Mouse (Mus musculus) neural tube, embryonic 13.5 days (tissue): Measurements from ENCODE around the gene Cxcr2. TPM values are rescaled to one million over a fixed set of nuclear protein-coding genes. Genes with fewer than 3 reads are reported as not detected.

Experiments
- ATAC-seq: fragments of 200-750 bp; cut with Nextera tagmentation; 2 replicates; pipeline ENCODE4 v1.8.0; 2017; ENCODE audit warnings: low read depth, mild to moderate bottlenecking, moderate TSS enrichment, moderate library complexity
- H3K27ac ChIP-seq: fragments of 300-500 bp; sonication (generic); replicated peaks from 2 replicates; pipeline ENCODE4 v1.5.1; 2015; ENCODE audit warnings: moderate library complexity, mild to moderate bottlenecking, inconsistent platforms
- H3K27me3 ChIP-seq: fragments of 300-500 bp; sonication (generic); 2 replicates; pipeline ENCODE4 v1.6.1; 2015; ENCODE audit warnings: mild to moderate bottlenecking, inconsistent platforms
- H3K36me3 ChIP-seq: fragments of 300-500 bp; sonication (generic); 2 replicates; pipeline ENCODE4 v1.6.1; 2015; ENCODE audit warnings: mild to moderate bottlenecking, inconsistent platforms
- H3K4me1 ChIP-seq: fragments of 300-500 bp; sonication (generic); replicated peaks from 2 replicates; pipeline ENCODE4 v1.6.1; 2015; ENCODE audit warnings: inconsistent platforms
- H3K4me2 ChIP-seq: fragments of 300-500 bp; sonication (generic); 2 replicates; pipeline ENCODE4 v1.6.1; 2015; ENCODE audit warnings: inconsistent platforms, mild to moderate bottlenecking, moderate library complexity
- H3K4me3 ChIP-seq: fragments of 300-500 bp; sonication (generic); 2 replicates; pipeline ENCODE4 v1.5.1; 2015; ENCODE audit warnings: mild to moderate bottlenecking, inconsistent platforms
- H3K9ac ChIP-seq: fragments of 300-500 bp; sonication (generic); 2 replicates; pipeline ENCODE4 v1.6.1; 2015; ENCODE audit warnings: moderate library complexity, mild to moderate bottlenecking, inconsistent platforms
- H3K9me3 ChIP-seq: fragments of 300-500 bp; sonication (generic); 2 replicates; pipeline ENCODE4 v1.6.1; 2016; ENCODE audit warnings: inconsistent platforms
- WGBS: fragments of 180-500 bp; shearing (Covaris S2); methylation state at CpG from one replicate; pipeline ENCODE4 v1.1.7; 2015; 5-methylcytosine and 5-hydroxymethylcytosine counted together
- polyA plus RNA-seq: library from polyadenylated mRNA; unstranded; fragments of >200 nt; fragmentation: Nextera tagmentation; extraction: Ambion mirVana; gene quantifications from 2 replicates; pipeline ENCODE4 v1.2.1, GENCODE M21; 2015

The Cxcr2 gene
- polyA plus RNA-seq, 1 experiment from 2014 or later, result 0.15 TPM

DNA sequence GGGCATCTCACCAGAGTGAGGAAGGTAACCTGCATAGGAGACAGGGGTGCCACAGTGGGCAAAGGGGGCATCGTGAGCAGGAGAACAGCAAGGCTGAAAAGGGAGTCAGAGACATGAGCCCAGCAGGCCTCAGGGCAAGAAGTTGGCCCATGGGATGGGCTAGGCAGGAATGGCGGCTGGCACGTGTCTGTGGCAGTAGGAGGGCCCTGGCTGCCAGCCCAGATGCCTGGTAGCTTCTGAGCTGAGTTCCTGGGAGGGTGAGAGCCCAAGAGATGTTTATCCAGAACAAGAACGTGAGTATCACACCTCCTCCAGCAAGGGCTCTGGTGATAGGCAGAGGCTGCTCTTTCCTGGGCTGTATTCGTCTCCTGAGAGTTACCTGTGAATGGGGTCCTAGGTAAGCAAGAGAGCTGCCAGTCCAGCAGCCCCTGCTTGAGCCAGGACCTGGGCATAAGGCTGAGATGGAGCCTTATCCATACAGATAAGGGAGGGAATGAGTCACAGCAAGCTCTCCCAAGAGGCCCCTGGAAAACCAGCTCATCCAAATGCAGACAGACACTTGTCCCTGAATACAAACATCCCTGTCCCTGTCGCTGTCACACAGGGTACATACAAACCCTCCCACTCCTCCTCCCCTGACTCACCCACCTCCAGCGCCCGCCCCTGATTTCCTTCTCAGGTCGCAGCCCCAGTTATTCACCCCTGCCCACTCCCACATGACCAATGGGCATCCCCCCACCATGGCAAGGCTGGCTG is 31.8 kb upstream of the Cxcr2 start:
- Histone ChIP-seq H3K9ac (no peak overlapping the region), H3K4me1 (peaks cover 36% of the 10 kb centered on the region), H3K9me3 (no peaks in the 10 kb centered on the region), H3K27ac (peak overlapping the region; percentile 38; the same call in 1 of the 2 replicates), H3K4me3 (no peak overlapping the region), H3K36me3 (no peaks in the 10 kb centered on the region), H3K4me2 (peak overlapping the region; percentile 70; the same call in 1 of the 2 replicates), H3K27me3 (peaks cover 29% of the 10 kb centered on the region)
- ATAC-seq, result no peak; the same call in 1 of the 2 replicates
- 44% methylated on average over 9 of the region's 9 CpGs for WGBS

DNA sequence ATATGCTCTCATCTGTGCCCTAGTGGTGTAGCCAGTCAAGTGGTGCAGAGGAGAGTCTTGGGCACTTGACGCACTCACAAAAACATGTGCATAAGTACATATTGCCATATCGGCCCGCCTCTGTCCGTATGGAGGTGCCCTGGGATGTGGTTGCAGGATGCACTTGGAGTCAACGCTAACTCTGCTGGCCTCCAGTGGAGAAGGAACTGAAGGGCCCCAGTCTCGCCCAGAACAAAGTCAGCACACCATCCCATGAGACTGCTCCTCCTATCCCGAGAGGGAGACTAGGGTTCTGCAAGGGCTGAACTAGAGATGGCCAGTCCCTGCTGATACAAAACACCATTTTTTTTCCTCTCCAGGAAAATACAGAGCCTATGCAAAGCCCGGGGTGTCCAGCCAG is 30.6 kb upstream of the Cxcr2 start:
- Histone ChIP-seq H3K36me3 (no peaks in the 10 kb centered on the region), H3K4me1 (peaks cover 36% of the 10 kb centered on the region), H3K4me2 (peak overlapping the region; percentile 70), H3K4me3 (peak overlapping the region; percentile 45), H3K27ac (no peak overlapping the region), H3K9me3 (no peaks in the 10 kb centered on the region), H3K27me3 (peaks cover 29% of the 10 kb centered on the region), H3K9ac (no peak overlapping the region)
- 56% methylated on average over 8 of the region's 8 CpGs for WGBS
- no peak for ATAC-seq

DNA sequence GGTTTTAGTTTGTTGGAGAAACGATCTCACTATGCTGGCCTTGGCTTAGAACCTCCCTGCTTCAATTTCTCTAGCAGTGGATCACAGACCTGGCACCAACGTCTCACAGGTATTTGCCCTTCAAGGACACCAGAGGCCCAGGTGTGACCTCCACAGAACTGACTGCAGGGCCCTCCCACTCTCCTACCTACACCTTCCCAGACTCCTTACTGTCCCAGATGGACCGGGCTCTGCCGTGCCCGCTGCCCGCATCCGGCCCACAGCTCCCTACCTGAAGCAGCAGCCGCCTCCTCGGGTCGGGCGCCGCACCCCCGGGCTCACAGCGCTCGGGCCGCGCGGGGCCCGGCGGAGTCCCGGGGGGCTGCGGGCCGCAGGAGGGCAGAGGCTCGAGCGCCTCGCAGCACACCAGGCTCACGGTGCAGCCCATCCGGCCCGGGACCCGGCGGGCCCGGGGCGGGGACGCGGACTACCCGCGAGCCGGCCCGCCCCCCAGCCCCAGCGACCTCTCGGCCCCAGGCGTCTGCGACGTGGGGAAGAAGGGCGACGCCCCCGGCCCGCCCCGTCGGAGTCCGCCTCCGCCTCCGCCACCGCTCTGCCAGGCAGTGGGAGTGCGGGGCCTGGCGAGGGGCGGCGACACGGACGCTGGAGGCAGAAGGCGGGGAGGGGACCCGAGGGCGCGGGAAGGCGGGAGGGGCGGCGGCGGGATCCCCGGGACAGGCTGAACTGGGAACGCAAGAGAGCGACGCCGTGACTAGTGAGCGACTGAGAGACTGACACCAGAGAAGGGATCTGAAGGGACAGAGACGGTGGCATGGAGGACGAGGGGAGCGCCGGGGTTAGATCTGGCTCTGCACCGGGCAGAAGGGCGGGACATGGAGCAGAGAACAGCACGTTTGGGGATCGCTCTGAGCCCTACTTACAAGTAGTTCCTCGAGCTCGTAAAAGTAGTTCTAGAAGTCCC is 29.5 kb upstream of the Cxcr2 start, which contains the start of gene Tns1:
Gene Tns1, minus strand, starts transcription at position 429 of the 961 bp plus-strand sequence.
- H3K27me3 ChIP-seq, result peaks cover 29% of the 10 kb centered on the region
- H3K4me2 ChIP-seq, result peak within 1 kb of the TSS; percentile 70
- no peaks in the 10 kb centered on the region for H3K36me3 ChIP-seq
- peak within 1 kb of the TSS; percentile 67 for H3K9ac ChIP-seq
- H3K27ac ChIP-seq, result no peak within 1 kb of the TSS
- H3K4me3 ChIP-seq, result peak within 1 kb of the TSS; percentile 45
- H3K4me1 ChIP-seq, result peaks cover 33% of the 10 kb centered on the region
- peak; percentile 38 for ATAC-seq
- H3K9me3 ChIP-seq, result no peaks in the 10 kb centered on the region
- WGBS, result 2% methylated on average over 68 of the region's 84 CpGs

DNA sequence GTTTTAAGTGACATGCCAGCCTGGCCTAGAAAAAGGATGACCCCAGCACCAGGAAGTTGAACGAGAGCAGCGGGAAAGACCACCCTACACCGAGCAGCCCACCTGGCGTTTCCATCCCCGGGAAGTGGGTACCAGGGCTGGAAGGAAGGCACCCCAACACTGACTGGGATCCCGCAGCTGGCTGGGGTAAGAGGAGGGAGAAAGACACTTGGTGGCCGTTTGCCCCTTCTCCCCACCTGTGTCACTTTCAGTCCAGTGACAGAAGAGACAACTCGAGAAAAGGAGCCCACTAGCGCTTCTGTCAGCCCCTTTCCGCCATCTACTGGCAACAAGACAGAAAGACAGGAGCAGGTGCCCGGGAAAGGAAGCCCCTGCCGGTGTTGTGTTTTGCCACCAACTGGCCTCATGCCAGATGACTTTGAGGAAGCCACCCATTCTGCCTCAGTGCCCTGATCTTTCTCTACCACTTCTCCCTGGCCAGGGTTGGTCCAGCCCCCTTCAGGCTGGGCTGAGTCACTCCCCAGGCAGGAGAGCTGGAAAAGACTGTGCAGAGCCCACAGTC is 28.7 kb upstream of the Cxcr2 start, which contains the start of gene Rufy4:
Gene Rufy4, plus strand, starts transcription at position 551 of the 562 bp plus-strand sequence.
- ATAC-seq, result peak; percentile 48; the same call in 1 of the 2 replicates
- H3K9ac ChIP-seq, result peak within 1 kb of the TSS; percentile 67
- no peaks in the 10 kb centered on the region for H3K9me3 ChIP-seq
- H3K4me3 ChIP-seq, result peak within 1 kb of the TSS; percentile 45
- peaks cover 29% of the 10 kb centered on the region for H3K27me3 ChIP-seq
- peaks cover 29% of the 10 kb centered on the region for H3K4me1 ChIP-seq
- 0% methylated on average over 12 of the region's 12 CpGs for WGBS
- H3K4me2 ChIP-seq, result peak within 1 kb of the TSS; percentile 70
- no peaks in the 10 kb centered on the region for H3K36me3 ChIP-seq
- no peak within 1 kb of the TSS for H3K27ac ChIP-seq

DNA sequence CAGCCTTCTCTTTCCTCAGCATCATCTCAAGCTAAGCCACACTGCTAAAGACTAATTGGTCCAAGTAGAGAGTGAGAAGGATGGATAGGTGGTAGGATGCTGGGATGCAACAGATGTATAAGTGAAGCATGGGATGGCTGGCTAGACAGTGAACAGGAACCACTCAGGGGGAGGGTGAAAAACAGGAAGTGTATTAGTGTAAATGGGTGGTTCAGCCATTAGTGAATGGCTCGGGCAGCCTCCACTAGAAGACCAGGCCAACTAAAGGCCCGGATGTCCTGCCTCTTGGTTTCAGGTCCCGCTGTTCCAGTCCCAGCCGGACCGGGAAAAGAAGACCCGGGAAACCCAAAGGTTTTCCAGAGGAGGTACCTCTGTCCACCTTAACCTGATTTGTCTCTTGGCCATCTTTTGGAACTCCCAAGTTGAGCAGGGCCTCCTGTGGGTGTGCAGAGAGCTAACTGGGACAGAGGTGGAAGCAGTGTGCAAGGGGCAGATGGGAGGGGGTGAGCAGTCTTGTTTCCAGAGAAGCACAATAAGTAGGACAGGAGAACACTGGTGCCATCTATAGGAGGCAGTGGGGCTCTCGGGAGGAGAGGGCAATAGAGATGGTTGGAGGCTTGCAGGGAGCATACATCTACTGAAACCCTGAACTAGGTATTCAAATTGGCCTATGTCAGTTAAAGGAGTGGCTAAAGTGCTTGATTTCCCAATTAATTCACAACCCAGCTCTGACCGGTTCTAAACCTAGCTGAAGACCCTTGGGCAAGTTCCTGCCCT is 22.7 kb upstream of the Cxcr2 start:
- H3K36me3 ChIP-seq, result no peaks in the 10 kb centered on the region
- WGBS, result 87% methylated on average over 8 of the region's 8 CpGs
- no peaks in the 10 kb centered on the region for H3K4me1 ChIP-seq
- H3K27me3 ChIP-seq, result no peaks in the 10 kb centered on the region; the same call in 1 of the 2 replicates
- no peak overlapping the region for H3K27ac ChIP-seq
- no peak for ATAC-seq
- H3K4me3 ChIP-seq, result no peak overlapping the region
- H3K4me2 ChIP-seq, result no peak overlapping the region
- no peaks in the 10 kb centered on the region for H3K9me3 ChIP-seq
- no peak overlapping the region for H3K9ac ChIP-seq

DNA sequence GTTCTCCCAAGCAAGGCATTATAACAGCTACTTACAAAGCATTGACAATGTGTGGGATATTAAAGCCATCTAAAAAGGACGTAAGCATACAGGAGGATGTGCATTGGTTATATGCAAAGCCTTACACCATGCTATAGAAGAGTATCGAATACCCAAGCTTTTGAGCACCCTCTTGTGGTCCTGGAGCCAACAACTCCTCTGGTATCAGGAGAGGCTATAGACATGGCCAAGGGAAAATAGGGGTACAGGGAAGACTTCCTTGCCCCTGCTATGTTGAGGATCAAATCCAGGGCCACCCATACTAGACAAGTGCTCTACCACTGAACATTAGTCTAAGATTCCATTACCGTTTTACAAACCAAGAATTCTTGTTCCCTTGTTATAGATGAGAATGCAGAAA is 21.8 kb upstream of the Cxcr2 start:
- no peaks in the 10 kb centered on the region for H3K9me3 ChIP-seq
- H3K27me3 ChIP-seq, result no peaks in the 10 kb centered on the region; the same call in 1 of the 2 replicates
- no peaks in the 10 kb centered on the region for H3K4me1 ChIP-seq
- WGBS, result 67% methylated on average over 3 of the region's 3 CpGs
- no peak overlapping the region for H3K27ac ChIP-seq
- ATAC-seq, result no peak
- no peak overlapping the region for H3K4me3 ChIP-seq
- no peaks in the 10 kb centered on the region for H3K36me3 ChIP-seq
- no peak overlapping the region for H3K4me2 ChIP-seq
- no peak overlapping the region for H3K9ac ChIP-seq

DNA sequence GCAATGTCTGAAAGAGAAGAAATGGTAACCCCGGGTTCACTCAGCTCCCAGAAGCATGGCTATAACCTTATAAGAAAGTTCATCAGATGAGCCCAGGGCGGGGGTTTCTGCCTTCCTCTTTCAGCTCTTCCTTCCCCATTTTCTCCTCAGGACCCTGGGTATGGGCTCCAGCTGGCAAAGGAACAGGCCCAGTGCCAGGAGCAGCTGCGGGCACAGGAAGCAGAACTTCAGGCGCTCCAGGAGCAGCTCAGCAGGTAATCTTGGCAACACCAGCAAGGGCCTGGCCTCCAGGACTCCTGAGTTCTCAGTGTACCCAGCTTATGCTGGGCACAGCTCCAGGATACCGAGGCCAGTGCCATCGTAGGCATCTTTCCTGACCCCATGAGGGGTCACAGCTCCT is 19.8 kb upstream of the Cxcr2 start:
- H3K9ac ChIP-seq, result no peak overlapping the region
- H3K4me3 ChIP-seq, result no peak overlapping the region
- no peaks in the 10 kb centered on the region for H3K36me3 ChIP-seq
- WGBS, result 80% methylated on average over 6 of the region's 6 CpGs
- ATAC-seq, result no peak
- H3K4me2 ChIP-seq, result no peak overlapping the region
- no peak overlapping the region for H3K27ac ChIP-seq
- no peaks in the 10 kb centered on the region; the same call in 1 of the 2 replicates for H3K27me3 ChIP-seq
- H3K4me1 ChIP-seq, result no peaks in the 10 kb centered on the region
- no peaks in the 10 kb centered on the region for H3K9me3 ChIP-seq

DNA sequence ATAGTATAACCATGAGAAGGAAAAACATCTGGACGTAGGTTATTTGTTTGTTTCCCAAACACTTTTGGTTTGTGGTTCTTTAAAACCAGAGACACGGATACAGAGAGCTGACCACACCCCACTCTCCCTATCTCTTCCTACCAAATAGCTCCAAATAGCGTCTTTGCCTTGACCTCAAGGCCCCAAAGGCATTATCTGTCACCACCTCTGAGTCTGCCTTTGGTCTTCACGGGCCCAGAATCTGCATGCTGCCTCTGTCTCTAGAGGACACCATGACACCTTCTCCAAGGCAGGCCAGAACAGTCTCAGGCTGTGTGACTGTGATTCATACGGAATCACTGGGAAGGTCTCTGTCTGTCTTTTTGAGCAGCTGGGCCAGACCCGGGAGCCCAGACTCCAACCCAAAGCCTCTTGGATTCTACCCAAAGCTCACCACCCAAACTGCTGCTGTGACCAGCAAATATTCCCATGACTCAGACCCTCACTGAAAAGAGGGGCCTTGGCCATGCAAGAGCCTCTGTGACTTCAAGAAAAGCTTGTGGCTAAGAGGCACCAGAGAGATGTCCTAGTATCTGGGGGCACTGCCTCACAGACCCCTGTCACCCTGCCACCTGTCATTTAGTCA is 18.4 kb upstream of the Cxcr2 start:
- 85% methylated on average over 6 of the region's 6 CpGs for WGBS
- no peak overlapping the region for H3K4me3 ChIP-seq
- no peak overlapping the region for H3K9ac ChIP-seq
- no peaks in the 10 kb centered on the region for H3K36me3 ChIP-seq
- H3K27ac ChIP-seq, result no peak overlapping the region
- no peak for ATAC-seq
- H3K4me2 ChIP-seq, result no peak overlapping the region
- no peaks in the 10 kb centered on the region for H3K4me1 ChIP-seq
- no peaks in the 10 kb centered on the region; the same call in 1 of the 2 replicates for H3K27me3 ChIP-seq
- H3K9me3 ChIP-seq, result no peaks in the 10 kb centered on the region

DNA sequence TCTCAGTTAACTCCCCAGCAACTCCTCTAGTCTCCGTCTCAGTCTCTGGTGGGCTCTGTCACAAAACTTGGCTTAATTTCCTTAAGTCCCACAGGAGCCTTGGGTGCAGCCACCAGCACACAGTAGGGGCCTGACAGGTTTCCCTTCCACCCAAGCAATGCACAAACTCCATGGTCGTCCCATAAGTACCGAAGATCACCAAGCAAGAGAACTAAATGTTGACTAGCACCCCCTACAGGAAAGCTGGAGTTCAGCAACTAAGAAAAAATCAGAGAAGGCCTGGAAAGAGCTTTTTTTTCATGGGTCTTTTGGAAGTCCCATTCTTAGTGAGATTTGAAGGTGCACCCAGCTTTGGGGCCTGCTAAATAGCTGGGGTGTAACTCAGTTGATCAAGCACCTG is 14.4 kb upstream of the Cxcr2 start:
- no peak for ATAC-seq
- Histone ChIP-seq H3K4me1 (no peaks in the 10 kb centered on the region), H3K9ac (no peak overlapping the region), H3K27me3 (no peaks in the 10 kb centered on the region), H3K36me3 (no peaks in the 10 kb centered on the region), H3K9me3 (no peaks in the 10 kb centered on the region), H3K27ac (no peak overlapping the region), H3K4me3 (no peak overlapping the region), H3K4me2 (no peak overlapping the region)
- WGBS, result 60% methylated on average over 3 of the region's 3 CpGs

DNA sequence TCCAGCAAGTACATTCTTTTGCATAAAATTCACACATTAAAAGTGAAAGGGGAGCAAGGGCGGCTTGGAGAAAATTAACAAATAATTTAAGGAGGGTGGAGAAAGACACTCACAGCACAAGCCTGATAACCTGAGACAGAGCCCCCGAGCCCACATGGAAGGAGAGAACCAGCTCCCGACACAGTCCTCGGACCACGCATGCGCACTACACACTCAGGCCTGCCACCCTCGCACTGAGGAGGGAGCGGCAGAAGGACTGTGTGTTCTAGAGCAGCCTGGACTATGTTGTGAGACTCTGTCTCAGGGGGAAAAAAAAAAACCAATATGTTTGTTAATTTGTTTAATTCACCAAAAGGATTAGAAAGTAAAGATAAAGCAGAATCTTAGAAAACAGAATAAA is 12.0 kb upstream of the Cxcr2 start:
- no peak overlapping the region for H3K4me2 ChIP-seq
- H3K4me1 ChIP-seq, result no peaks in the 10 kb centered on the region
- H3K36me3 ChIP-seq, result no peaks in the 10 kb centered on the region
- no peak for ATAC-seq
- H3K9ac ChIP-seq, result no peak overlapping the region
- no peaks in the 10 kb centered on the region for H3K27me3 ChIP-seq
- no peak overlapping the region for H3K4me3 ChIP-seq
- no peaks in the 10 kb centered on the region for H3K9me3 ChIP-seq
- 73% methylated on average over 8 of the region's 8 CpGs for WGBS
- H3K27ac ChIP-seq, result no peak overlapping the region
